Mouse (Mus musculus) thymus, adult 2 months (tissue): ENCODE measurements at regions not wholly inside any gene's neighbourhood (a gene's known extent, or its start where the extent isn't known, plus 50 kb on each side); places are given as distances from the start of the nearest gene placed in this dataset.

Experiments
- CTCF ChIP-seq: fragments of 200-500 bp; IDR thresholded peaks from 2 replicates; pipeline ENCODE4 v1.5.1; 2012; ENCODE audit warnings: mild to moderate bottlenecking, control low read depth, low read length, moderate library complexity, borderline replicate concordance; ENCODE audit not compliant: control insufficient read depth, poor library complexity, insufficient read depth; ENCODE audit errors: extremely low read depth
- POLR2A ChIP-seq: fragments of 200-500 bp; IDR thresholded peaks from 2 replicates; pipeline ENCODE4 v1.6.1; 2012; ENCODE audit warnings: mild to moderate bottlenecking, low read length, control low read depth, moderate library complexity; ENCODE audit not compliant: control insufficient read depth, poor library complexity, insufficient read depth; ENCODE audit errors: extremely low read depth

DNA sequence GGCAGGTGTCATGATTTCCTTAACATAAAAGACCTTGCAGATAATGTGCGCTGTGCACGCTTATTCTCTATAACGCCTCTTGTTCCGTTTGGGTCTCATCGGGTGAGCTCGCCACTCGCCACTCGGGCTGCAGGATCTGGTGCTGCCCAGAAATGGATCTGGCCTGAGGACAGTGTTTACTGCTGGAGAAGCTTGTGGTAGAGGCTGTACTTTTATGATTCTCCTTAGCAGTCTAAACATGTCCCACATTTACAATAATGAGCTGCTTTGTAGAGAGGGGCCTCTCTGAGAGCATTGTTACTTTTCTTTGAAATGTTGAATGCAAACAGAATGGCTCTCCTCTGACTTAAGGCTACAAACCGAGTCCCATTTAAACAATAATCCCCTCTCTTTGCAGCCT, 299.1 kb upstream of the Atp5g3 start:
- TF ChIP-seq POLR2A (no peak), CTCF (no peak)
